Mouse (Mus musculus) olfactory bulb, adult 2 months (tissue): Measurements from ENCODE around the gene Nos3.

Source experiments
- CTCF ChIP-seq: fragments of 200-500 bp; IDR thresholded peaks from 2 replicates; pipeline ENCODE4 v1.5.1; 2012; ENCODE audit warnings: low read depth, mild to moderate bottlenecking, low read length, moderate library complexity; ENCODE audit not compliant: insufficient read depth
- POLR2A ChIP-seq: fragments of 200-500 bp; IDR thresholded peaks from 2 replicates; pipeline ENCODE4 v1.6.1; 2012; ENCODE audit warnings: mild to moderate bottlenecking, low read depth, low read length, moderate library complexity; ENCODE audit not compliant: insufficient read depth

DNA sequence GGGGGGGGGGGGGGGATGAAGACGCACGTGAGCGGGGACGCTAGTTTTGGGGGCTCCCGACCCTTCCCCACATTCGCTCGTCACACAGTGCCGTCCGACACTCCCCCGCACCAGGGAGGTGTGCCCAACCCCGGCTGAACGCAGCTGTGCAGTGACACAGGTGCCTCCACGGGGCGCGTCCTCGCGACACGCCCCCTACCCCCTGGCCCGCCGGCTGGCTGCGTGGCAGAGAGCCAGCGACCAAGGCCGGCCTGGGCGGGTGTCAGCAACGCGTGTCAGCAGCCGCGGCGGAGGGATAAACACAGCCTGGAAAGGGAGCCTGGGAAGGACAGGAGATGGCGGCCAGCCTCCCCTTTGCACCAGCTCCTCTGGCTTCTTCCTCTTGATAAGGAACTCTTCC is 16.1 kb upstream of the Nos3 start:
- no peak for TF ChIP-seq CTCF
- no peak; the same call in 1 of the 2 replicates for TF ChIP-seq POLR2A
